Mouse (Mus musculus) cerebellum, adult 11-12 months (tissue): ENCODE measurements at regions not wholly inside any gene's neighbourhood (a gene's known extent, or its start where the extent isn't known, plus 50 kb on each side); places are given as distances from the start of the nearest gene placed in this dataset.

ENCODE experiments used
- DNase-seq: peaks from one replicate; pipeline ENCODE4 v3.0.0; 2022

DNA sequence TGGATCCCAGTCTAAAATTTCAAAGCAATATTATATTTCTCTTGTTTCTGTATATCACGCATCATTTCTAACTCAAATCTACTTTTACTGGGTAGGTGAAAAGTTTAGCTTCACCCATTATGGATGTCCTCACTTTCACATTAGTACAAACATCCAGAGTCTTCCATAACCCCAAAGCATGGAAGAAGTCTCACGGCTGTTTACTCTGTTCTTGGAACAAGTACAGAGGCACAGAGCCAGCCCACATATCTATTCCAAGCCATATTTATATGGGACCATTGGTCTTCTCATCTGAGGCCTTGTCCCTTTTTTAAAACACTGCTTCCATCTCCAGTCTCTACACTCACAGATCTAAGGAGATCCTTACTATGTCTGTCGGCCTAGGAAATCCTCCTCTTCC is 192.8 kb downstream of the Tm2d1 start:
- DNase-seq = no peak

DNA sequence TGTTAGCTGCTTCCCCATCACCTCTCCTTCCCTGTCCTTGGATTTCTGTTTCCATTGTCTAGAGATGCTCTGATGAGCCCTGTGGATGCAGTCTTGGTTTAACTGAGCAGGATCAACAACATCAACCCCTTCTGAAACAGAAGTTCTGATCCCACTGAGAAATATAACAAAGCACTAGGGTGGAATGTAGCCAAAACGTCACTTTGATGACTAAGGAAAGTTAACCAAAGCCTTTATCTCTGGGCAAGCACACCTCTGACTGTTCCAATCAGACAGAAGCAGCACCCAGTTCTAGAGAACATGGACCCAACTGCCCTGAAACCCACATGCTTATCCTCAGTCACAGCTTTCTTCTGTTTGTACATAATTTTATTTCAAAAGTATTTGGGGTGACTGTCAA is 193.2 kb downstream of the Tm2d1 start:
- no peak for DNase-seq

DNA sequence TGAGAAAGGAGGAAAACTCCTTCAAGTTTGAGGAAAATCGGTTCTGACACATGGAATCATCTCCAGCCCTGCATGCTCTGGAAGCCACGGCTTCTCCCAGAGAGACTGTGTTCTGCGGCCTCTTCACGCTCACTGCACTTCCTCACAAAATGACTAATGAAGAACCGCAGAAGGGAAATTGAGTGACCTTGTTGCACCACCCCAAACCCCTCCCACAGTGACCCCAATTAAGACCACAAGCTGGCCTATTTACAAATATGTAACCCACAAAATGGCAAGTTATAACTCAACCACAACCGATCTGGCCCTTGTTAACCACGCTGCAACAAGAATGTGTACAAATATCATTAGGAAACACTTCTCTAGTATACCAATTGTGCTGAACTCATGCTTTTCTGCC is 194.2 kb downstream of the Tm2d1 start:
- DNase-seq = no peak

DNA sequence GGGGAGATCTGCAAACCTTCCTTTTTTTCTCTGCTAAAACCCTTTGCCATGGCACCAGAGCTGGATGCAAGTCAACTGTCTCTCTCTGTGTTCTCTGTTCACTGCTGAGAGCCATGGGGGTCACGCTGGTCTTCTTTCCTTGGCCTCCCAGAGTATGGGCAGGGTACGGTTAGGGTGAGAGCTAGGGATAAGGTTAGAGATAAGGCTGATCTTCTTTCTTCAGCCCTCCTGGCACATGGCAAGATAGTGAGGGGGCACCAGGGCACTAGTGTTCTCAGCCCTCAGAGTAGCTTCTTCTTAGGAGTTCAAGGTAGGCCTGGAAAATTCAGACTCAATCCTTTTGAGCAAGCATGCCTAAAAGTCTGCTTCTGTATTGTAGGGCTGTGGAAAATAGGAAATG is 196.1 kb downstream of the Tm2d1 start:
- no peak for DNase-seq

DNA sequence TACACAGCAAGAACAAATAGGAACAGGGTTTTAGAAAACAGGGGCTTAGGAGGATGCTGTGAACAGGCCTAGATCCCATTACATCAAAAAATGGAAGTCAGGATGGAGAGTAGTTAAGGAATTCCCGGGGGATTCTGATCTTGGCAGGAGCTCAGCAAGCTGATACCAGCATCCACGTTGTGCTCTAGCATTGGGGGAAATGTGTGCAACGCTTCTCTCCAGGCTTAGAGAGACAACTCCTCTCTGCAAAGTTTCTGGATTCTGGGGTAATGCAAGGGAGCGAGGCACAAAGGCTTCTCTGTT is 201.1 kb downstream of the Tm2d1 start:
- no peak for DNase-seq

DNA sequence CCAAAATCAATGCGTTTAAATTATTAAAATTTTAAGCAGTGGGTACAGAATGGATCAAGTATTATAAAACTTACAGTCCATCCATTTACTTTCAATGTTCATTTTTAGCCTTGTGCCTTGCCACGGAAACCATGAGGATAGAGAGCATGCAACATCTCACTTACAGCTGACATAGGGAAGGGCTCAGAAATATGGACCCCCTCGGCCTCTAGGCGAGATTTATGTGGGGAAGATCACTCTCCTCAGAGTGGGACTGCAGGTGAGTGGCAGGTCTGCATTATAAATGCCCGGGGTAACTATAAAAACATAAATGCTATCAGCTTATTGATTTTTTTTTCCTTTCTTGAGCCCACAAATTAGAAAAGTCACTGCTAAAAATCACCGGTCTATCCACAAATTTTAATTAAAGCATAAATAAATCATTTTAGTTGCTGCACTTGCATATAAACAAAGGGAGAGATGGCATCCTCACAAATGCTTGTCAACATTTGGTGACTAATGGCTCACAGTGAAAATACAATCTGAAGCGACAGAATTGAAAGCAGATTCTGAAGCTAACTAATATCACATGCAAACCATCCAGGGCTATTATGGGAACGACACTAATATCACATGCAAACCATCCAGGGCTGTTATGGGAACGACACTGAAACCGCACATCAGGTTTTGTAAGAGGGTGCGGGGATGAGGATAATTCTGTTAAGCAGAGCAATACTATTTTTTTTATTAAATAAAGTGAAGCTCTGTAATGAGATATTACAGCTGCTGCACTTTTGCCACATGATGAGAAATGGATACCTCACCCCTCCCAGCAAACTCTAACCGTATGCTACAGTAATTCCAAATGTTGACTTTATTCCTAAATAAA is 201.7 kb downstream of the Tm2d1 start:
- no peak for DNase-seq

DNA sequence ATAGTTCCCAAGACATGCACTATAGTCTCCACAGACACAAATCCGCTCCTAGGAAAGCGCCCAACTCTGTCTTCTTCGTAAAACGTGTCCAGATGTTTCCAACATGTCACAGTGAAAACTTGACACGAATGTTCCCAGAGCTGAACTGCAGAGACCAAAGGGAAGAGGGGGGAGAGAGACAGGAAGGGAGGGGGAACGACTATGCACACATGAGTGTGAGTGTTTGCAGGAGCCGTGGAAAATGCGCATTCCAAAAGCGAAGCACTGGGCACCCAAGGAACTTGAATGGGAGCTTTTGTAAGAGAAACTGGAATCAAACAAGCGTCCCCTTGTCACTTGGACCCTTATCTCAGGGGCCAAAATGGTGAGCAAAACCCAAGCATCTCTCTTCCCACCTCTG is 202.8 kb downstream of the Tm2d1 start:
- DNase-seq = no peak
